ENCODE assay signal across 18 mouse cellular contexts in genomic region chr2:75396016-75396415, GRCm38 (mm10).
DNase-seq lines count a peak whose midpoint lies in the region; ATAC-seq and TF ChIP-seq lines count a peak whose summit lies in the region.
"Had no signal": no experiment of that assay in that cellular context is flagged by ENCODE, and none has a peak within 500 bp of the region (broad histone marks: within the 10 kb centered on the region; RNA-seq: fewer than 3 reads in every experiment).

No protein-coding gene starts in this region.

- no peak overlapping the region for H3K4me3 ChIP-seq in midbrain, embryonic 11.5 days (ENCODE audit: low read depth, low read length)
- no peak overlapping the region for H3K4me3 ChIP-seq in midbrain, embryonic 10.5 days
- H3K4me3 ChIP-seq in limb, embryonic 13.5 days = no peak overlapping the region
- H3K4me3 ChIP-seq: embryonic facial prominence, embryonic 13.5 days; forebrain, embryonic 15.5 days; heart, embryonic 12.5 days; hindbrain, embryonic 15.5 days had no signal

- H3K9me3 ChIP-seq in midbrain, embryonic 11.5 days (ENCODE audit: control insufficient read depth, low read length) = no peaks in the 10 kb centered on the region
- no peaks in the 10 kb centered on the region for H3K9me3 ChIP-seq in midbrain, embryonic 10.5 days (replicated peaks)
- no peaks in the 10 kb centered on the region for H3K9me3 ChIP-seq in limb, embryonic 13.5 days
- H3K9me3 ChIP-seq: embryonic facial prominence, embryonic 13.5 days; forebrain, embryonic 15.5 days; heart, embryonic 12.5 days; hindbrain, embryonic 15.5 days had no signal

- intact Hi-C loops in left cerebral cortex, postnatal 25 days (cut with DNase I) = no loop called here

- no peak for TF ChIP-seq CTCF in brain, embryonic 14.5 days (IDR thresholded peaks at IDR 0.05; ENCODE audit: borderline replicate concordance, extremely low read depth, insufficient read depth, insufficient read length)

- DNase-seq in midbrain, embryonic 11.5 days (ENCODE audit: low spot score, missing footprints) = peak; percentile 56
- no peak for DNase-seq in midbrain, embryonic 10.5 days (ENCODE audit: low spot score)
- DNase-seq in brain, embryonic 14.5 days (ENCODE audit: low read depth) = peak; percentile 56
- no peak for DNase-seq in left cerebral cortex, postnatal 25 days (ENCODE audit: low spot score in 2 of 2)
- DNase-seq in thymus, postnatal 25 days = no peak
- DNase-seq: adrenal gland, postnatal 14 days; cerebellum, adult 18-20 months; cerebellum, adult 9-11 months; cerebellum, postnatal 36 days; gastrocnemius, postnatal 14 days; heart, postnatal 36 days had no signal

- 89% methylated on average over 2 of the region's 2 CpGs for whole genome bisulfite sequencing in midbrain, embryonic 11.5 days
- WGBS in midbrain, embryonic 10.5 days = 92% methylated on average over 2 of the region's 2 CpGs
- 48% methylated on average over 2 of the region's 2 CpGs for WGBS in limb, embryonic 13.5 days

- TF ChIP-seq POLR2A in brain, embryonic 14.5 days (IDR thresholded peaks at IDR 0.05; ENCODE audit: borderline replicate concordance, extremely low read depth, insufficient read depth, insufficient read length, poor library complexity, severe bottlenecking) = no peak

- no peak overlapping the region for H3K4me2 ChIP-seq in midbrain, embryonic 11.5 days
- no peak overlapping the region for H3K4me2 ChIP-seq in limb, embryonic 13.5 days (replicated peaks)
- H3K4me2 ChIP-seq: embryonic facial prominence, embryonic 13.5 days; forebrain, embryonic 15.5 days; heart, embryonic 12.5 days; hindbrain, embryonic 15.5 days had no signal

- no peaks in the 10 kb centered on the region for H3K27me3 ChIP-seq in midbrain, embryonic 11.5 days (ENCODE audit: control insufficient read depth, insufficient read depth, low read length)
- H3K27me3 ChIP-seq in midbrain, embryonic 10.5 days (ENCODE audit: low read depth, poor library complexity, severe bottlenecking) = no peaks in the 10 kb centered on the region
- peaks cover 10% of the 10 kb centered on the region; the same call in 1 of the 2 replicates for H3K27me3 ChIP-seq in limb, embryonic 13.5 days
- H3K27me3 ChIP-seq: embryonic facial prominence, embryonic 13.5 days; forebrain, embryonic 15.5 days; heart, embryonic 12.5 days; hindbrain, embryonic 15.5 days; Patski had no signal

- no peaks in the 10 kb centered on the region for H3K4me1 ChIP-seq in midbrain, embryonic 11.5 days (ENCODE audit: control insufficient read depth, insufficient read depth, low read length)
- no peaks in the 10 kb centered on the region for H3K4me1 ChIP-seq in midbrain, embryonic 10.5 days
- peaks cover 34% of the 10 kb centered on the region for H3K4me1 ChIP-seq in limb, embryonic 13.5 days
- H3K4me1 ChIP-seq: forebrain, embryonic 15.5 days; hindbrain, embryonic 15.5 days had no signal

- H3K36me3 ChIP-seq in midbrain, embryonic 11.5 days (ENCODE audit: control insufficient read depth, insufficient read depth, low read length) = no peaks in the 10 kb centered on the region
- no peaks in the 10 kb centered on the region for H3K36me3 ChIP-seq in midbrain, embryonic 10.5 days
- H3K36me3 ChIP-seq in limb, embryonic 13.5 days = no peaks in the 10 kb centered on the region
- H3K36me3 ChIP-seq: embryonic facial prominence, embryonic 13.5 days; forebrain, embryonic 15.5 days; heart, embryonic 12.5 days; hindbrain, embryonic 15.5 days had no signal

- H3K9ac ChIP-seq in midbrain, embryonic 11.5 days (ENCODE audit: low read length) = no peak overlapping the region
- H3K9ac ChIP-seq in limb, embryonic 13.5 days = no peak overlapping the region
- H3K9ac ChIP-seq: embryonic facial prominence, embryonic 13.5 days; forebrain, embryonic 15.5 days; heart, embryonic 12.5 days; hindbrain, embryonic 15.5 days had no signal

- ATAC-seq in midbrain, embryonic 11.5 days (ENCODE audit: low FRiP score) = no peak
- ATAC-seq in limb, embryonic 13.5 days (ENCODE audit: low FRiP score, low read depth) = peak; percentile 33; the same call in 1 of the 2 replicates
- ATAC-seq: activated CD4-positive, CD25-positive, alpha-beta regulatory T cell, adult 4 months; forebrain, embryonic 15.5 days; Patski had no signal

- H3K27ac ChIP-seq in midbrain, embryonic 11.5 days (ENCODE audit: low read depth, low read length) = no peak overlapping the region
- no peak overlapping the region for H3K27ac ChIP-seq in midbrain, embryonic 10.5 days (replicated peaks)
- peak overlapping the region; percentile 64 for H3K27ac ChIP-seq in limb, embryonic 13.5 days
- H3K27ac ChIP-seq: embryonic facial prominence, embryonic 13.5 days; forebrain, embryonic 15.5 days; hindbrain, embryonic 15.5 days had no signal

Comparison
In these comparisons a context has a peak if more than half of its experiments do, and no peak if none do; other contexts are left out.
1. DNase-seq: peak in midbrain, embryonic 11.5 days (single experiment) and brain, embryonic 14.5 days (single experiment); none in midbrain, embryonic 10.5 days (single experiment), left cerebral cortex, postnatal 25 days (0 of 2) and thymus, postnatal 25 days (single experiment).